Mouse (Mus musculus): ENCODE data around the gene Pbx1.

Gene Pbx1

GRCm38 (mm10) chr1:168265594-168266390 lies 166.3 kb downstream of the Pbx1 start:
- H3K36me3 ChIP-seq (ENCODE audit: insufficient read depth, low read length): no peaks in the 10 kb centered on the region
- H3K4me3 ChIP-seq (replicated peaks; ENCODE audit: low read length): no peak overlapping the region
- no peaks in the 10 kb centered on the region; the same call in 1 of the 2 replicates for H3K27me3 ChIP-seq (ENCODE audit: insufficient read depth, low read length)
- TF ChIP-seq POU5F1 (IDR thresholded peaks at IDR 0.05; ENCODE audit: borderline replicate concordance, low read length): no peak
- TF ChIP-seq CTCF (conservative IDR thresholded peaks at IDR 0.05; ENCODE audit: low read length): no peak
- no peak for TF ChIP-seq NANOG (IDR thresholded peaks at IDR 0.05; ENCODE audit: borderline replicate concordance, low read length)
- no peaks in the 10 kb centered on the region for H3K9me3 ChIP-seq (ENCODE audit: low read length)
- H3K4me1 ChIP-seq (replicated peaks; ENCODE audit: low read depth, low read length): no peaks in the 10 kb centered on the region

- Histone ChIP-seq H3K9me3 (ENCODE audit: low read length) (no peaks in the 10 kb centered on the region), H3K4me1 (replicated peaks; ENCODE audit: low read depth, low read length) (no peaks in the 10 kb centered on the region), H3K4me3 (replicated peaks; ENCODE audit: low read length) (no peak overlapping the region), H3K27me3 (ENCODE audit: insufficient read depth, low read length) (no peaks in the 10 kb centered on the region; the same call in 1 of the 2 replicates), H3K36me3 (ENCODE audit: insufficient read depth, low read length) (no peaks in the 10 kb centered on the region)
- TF ChIP-seq CTCF (conservative IDR thresholded peaks at IDR 0.05; ENCODE audit: low read length): no peak
- TF ChIP-seq POU5F1 (IDR thresholded peaks at IDR 0.05; ENCODE audit: borderline replicate concordance, low read length): no peak
- no peak for TF ChIP-seq NANOG (IDR thresholded peaks at IDR 0.05; ENCODE audit: borderline replicate concordance, low read length)
Observed at GRCm38 (mm10) chr1:168265090-168265489, 167.0 kb downstream of the Pbx1 start.

GRCm38 (mm10) chr1:168260391-168260790 lies 171.7 kb downstream of the Pbx1 start:
- H3K27me3 ChIP-seq (ENCODE audit: insufficient read depth, low read length): no peaks in the 10 kb centered on the region; the same call in 1 of the 2 replicates
- no peaks in the 10 kb centered on the region for H3K4me1 ChIP-seq (replicated peaks; ENCODE audit: low read depth, low read length)
- H3K9me3 ChIP-seq (ENCODE audit: low read length): no peaks in the 10 kb centered on the region
- TF ChIP-seq NANOG (IDR thresholded peaks at IDR 0.05; ENCODE audit: borderline replicate concordance, low read length): no peak
- TF ChIP-seq POU5F1 (IDR thresholded peaks at IDR 0.05; ENCODE audit: borderline replicate concordance, low read length): no peak
- no peak for TF ChIP-seq CTCF (conservative IDR thresholded peaks at IDR 0.05; ENCODE audit: low read length)
- no peak overlapping the region for H3K4me3 ChIP-seq (replicated peaks; ENCODE audit: low read length)
- H3K36me3 ChIP-seq (ENCODE audit: insufficient read depth, low read length): no peaks in the 10 kb centered on the region

GRCm38 (mm10) chr1:168258856-168259255 lies 173.2 kb downstream of the Pbx1 start:
- TF ChIP-seq CTCF (conservative IDR thresholded peaks at IDR 0.05; ENCODE audit: low read length) (no peak), POU5F1 (IDR thresholded peaks at IDR 0.05; ENCODE audit: borderline replicate concordance, low read length) (no peak), NANOG (IDR thresholded peaks at IDR 0.05; ENCODE audit: borderline replicate concordance, low read length) (no peak)
- Histone ChIP-seq H3K4me3 (replicated peaks; ENCODE audit: low read length) (no peak overlapping the region), H3K9me3 (ENCODE audit: low read length) (no peaks in the 10 kb centered on the region), H3K36me3 (ENCODE audit: insufficient read depth, low read length) (no peaks in the 10 kb centered on the region), H3K4me1 (replicated peaks; ENCODE audit: low read depth, low read length) (no peaks in the 10 kb centered on the region), H3K27me3 (ENCODE audit: insufficient read depth, low read length) (no peaks in the 10 kb centered on the region)

- Histone ChIP-seq H3K4me1 (replicated peaks; ENCODE audit: low read depth, low read length) (no peaks in the 10 kb centered on the region), H3K27me3 (ENCODE audit: insufficient read depth, low read length) (no peaks in the 10 kb centered on the region), H3K4me3 (replicated peaks; ENCODE audit: low read length) (no peak overlapping the region), H3K36me3 (ENCODE audit: insufficient read depth, low read length) (no peaks in the 10 kb centered on the region), H3K9me3 (ENCODE audit: low read length) (no peaks in the 10 kb centered on the region)
- TF ChIP-seq POU5F1 (IDR thresholded peaks at IDR 0.05; ENCODE audit: borderline replicate concordance, low read length) (no peak), NANOG (IDR thresholded peaks at IDR 0.05; ENCODE audit: borderline replicate concordance, low read length) (no peak), CTCF (conservative IDR thresholded peaks at IDR 0.05; ENCODE audit: low read length) (no peak)
Observed at GRCm38 (mm10) chr1:168255347-168255908, 176.6 kb downstream of the Pbx1 start.

- Histone ChIP-seq H3K4me3 (replicated peaks; ENCODE audit: low read length) (no peak overlapping the region), H3K27me3 (ENCODE audit: insufficient read depth, low read length) (no peaks in the 10 kb centered on the region), H3K9me3 (ENCODE audit: low read length) (no peaks in the 10 kb centered on the region), H3K36me3 (ENCODE audit: insufficient read depth, low read length) (no peaks in the 10 kb centered on the region), H3K4me1 (replicated peaks; ENCODE audit: low read depth, low read length) (no peaks in the 10 kb centered on the region)
- no peak for TF ChIP-seq POU5F1 (IDR thresholded peaks at IDR 0.05; ENCODE audit: borderline replicate concordance, low read length)
- no peak for TF ChIP-seq NANOG (IDR thresholded peaks at IDR 0.05; ENCODE audit: borderline replicate concordance, low read length)
- TF ChIP-seq CTCF (conservative IDR thresholded peaks at IDR 0.05; ENCODE audit: low read length): no peak
Observed at GRCm38 (mm10) chr1:168246968-168247724, 184.9 kb downstream of the Pbx1 start.

GRCm38 (mm10) chr1:168245539-168245938 lies 186.5 kb downstream of the Pbx1 start:
- no peaks in the 10 kb centered on the region for H3K27me3 ChIP-seq (ENCODE audit: insufficient read depth, low read length)
- no peak overlapping the region for H3K4me3 ChIP-seq (replicated peaks; ENCODE audit: low read length)
- H3K4me1 ChIP-seq (replicated peaks; ENCODE audit: low read depth, low read length): no peaks in the 10 kb centered on the region
- TF ChIP-seq POU5F1 (IDR thresholded peaks at IDR 0.05; ENCODE audit: borderline replicate concordance, low read length) (no peak), NANOG (IDR thresholded peaks at IDR 0.05; ENCODE audit: borderline replicate concordance, low read length) (no peak), CTCF (conservative IDR thresholded peaks at IDR 0.05; ENCODE audit: low read length) (no peak)
- H3K9me3 ChIP-seq (ENCODE audit: low read length): no peaks in the 10 kb centered on the region
- H3K36me3 ChIP-seq (ENCODE audit: insufficient read depth, low read length): no peaks in the 10 kb centered on the region

- Histone ChIP-seq H3K36me3 (ENCODE audit: insufficient read depth, low read length) (no peaks in the 10 kb centered on the region), H3K4me3 (replicated peaks; ENCODE audit: low read length) (no peak overlapping the region), H3K9me3 (ENCODE audit: low read length) (no peaks in the 10 kb centered on the region), H3K27me3 (ENCODE audit: insufficient read depth, low read length) (no peaks in the 10 kb centered on the region), H3K4me1 (replicated peaks; ENCODE audit: low read depth, low read length) (no peaks in the 10 kb centered on the region)
- TF ChIP-seq NANOG (IDR thresholded peaks at IDR 0.05; ENCODE audit: borderline replicate concordance, low read length) (no peak), POU5F1 (IDR thresholded peaks at IDR 0.05; ENCODE audit: borderline replicate concordance, low read length) (no peak), CTCF (conservative IDR thresholded peaks at IDR 0.05; ENCODE audit: low read length) (no peak)
Observed at GRCm38 (mm10) chr1:168243759-168244158, 188.3 kb downstream of the Pbx1 start.
